Mouse (Mus musculus): ENCODE data around the gene Camk1g. TPM values are rescaled to one million over a fixed set of nuclear protein-coding genes. Genes with fewer than 3 reads are reported as not detected.

Camk1g gene
- total and polyA plus RNA-seq, 3 experiments: not detected

DNA sequence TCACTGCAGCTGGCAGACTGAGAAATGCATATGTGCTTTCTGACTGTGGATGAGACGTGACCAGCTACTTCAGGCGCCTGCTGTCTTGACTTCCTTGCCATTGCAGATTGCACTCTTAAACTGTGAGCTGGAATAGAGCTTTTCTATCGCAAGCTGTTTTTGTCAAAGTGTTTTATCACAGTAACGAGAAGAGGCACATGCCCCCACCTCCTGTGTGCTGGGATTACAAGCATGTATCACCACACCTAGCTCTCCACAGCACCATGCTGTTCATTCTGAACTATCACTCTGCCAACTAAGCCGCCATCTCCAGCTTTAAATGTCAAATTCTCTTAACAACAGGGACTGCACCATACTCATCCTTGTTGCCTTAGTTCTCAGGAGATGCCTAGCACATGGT is 10.8 kb upstream of the Camk1g start:
- Histone ChIP-seq H3K4me2 (ENCODE audit: insufficient read depth, low read depth, poor library complexity, severe bottlenecking) (no peak overlapping the region), H3K4me3 (replicated peaks in 1 of 3; ENCODE audit: low read depth in 2 of 3, low read length in 2 of 3, poor library complexity in 1 of 3) (no peak overlapping the region), H3K9me3 (replicated peaks; ENCODE audit: low read length) (no peaks in the 10 kb centered on the region), H3K79me2 (replicated peaks; ENCODE audit: control insufficient read depth, extremely low read depth, insufficient read depth, poor library complexity, severe bottlenecking) (no peaks in the 10 kb centered on the region), H3K27me3 (replicated peaks) (peaks cover 32% of the 10 kb centered on the region), H3K4me1 (ENCODE audit: control insufficient read depth in 1 of 2, insufficient read depth in 2 of 2) (peaks cover 0 to 5% of the 10 kb centered on the region in 2 experiments; a peak in 2 of 4 replicates), H3K36me3 (replicated peaks in 1 of 2; ENCODE audit: control insufficient read depth in 1 of 2, insufficient read depth in 1 of 2, low read length in 1 of 2) (no peaks in the 10 kb centered on the region), H3K27ac (ENCODE audit: insufficient read depth, low read depth) (no peak overlapping the region), H3K9ac (ENCODE audit: insufficient read depth, low read depth) (no peak overlapping the region)
- dilution Hi-C loops (cut with MboI; ENCODE audit: extremely low pct_ligation_motif_present, extremely low pct_unique_long_range_greater_than_20kb, low sequenced_read_pairs): no loop called here
- TF ChIP-seq ZMIZ1 (IDR thresholded peaks at IDR 0.05; ENCODE audit: low read depth, low read length) (no peak), POLR2A (IDR thresholded peaks at IDR 0.05; ENCODE audit: low read depth, low read length) (no peak), USF2 (conservative IDR thresholded peaks at IDR 0.05; ENCODE audit: low read depth, low read length) (no peak), RCOR1 (conservative IDR thresholded peaks at IDR 0.05; ENCODE audit: low read depth, low read length) (no peak), ETS1 (conservative IDR thresholded peaks at IDR 0.05; ENCODE audit: low read depth, low read length) (no peak)
- DNase-seq (ENCODE audit: extremely low read depth): no peak
- in situ Hi-C loops (cut with MboI; ENCODE audit: low pct_ligation_motif_present, low pct_unique_long_range_greater_than_20kb, low sequenced_read_pairs): no loop called here

GRCm38 (mm10) chr1:193379634-193380033 is 9.5 kb upstream of the Camk1g start:
- Histone ChIP-seq H3K9me3 (replicated peaks; ENCODE audit: low read length) (peaks cover 3% of the 10 kb centered on the region), H3K36me3 (replicated peaks in 1 of 2; ENCODE audit: control insufficient read depth in 1 of 2, insufficient read depth in 1 of 2, low read length in 1 of 2) (no peaks in the 10 kb centered on the region), H3K4me1 (ENCODE audit: control insufficient read depth in 1 of 2, insufficient read depth in 2 of 2) (no peaks in the 10 kb centered on the region; a peak in 1 of 4 replicates), H3K9ac (ENCODE audit: insufficient read depth, low read depth) (no peak overlapping the region), H3K79me2 (replicated peaks; ENCODE audit: control insufficient read depth, extremely low read depth, insufficient read depth, poor library complexity, severe bottlenecking) (no peaks in the 10 kb centered on the region), H3K4me3 (replicated peaks in 1 of 3; ENCODE audit: low read depth in 2 of 3, low read length in 2 of 3, poor library complexity in 1 of 3) (no peak overlapping the region), H3K4me2 (ENCODE audit: insufficient read depth, low read depth, poor library complexity, severe bottlenecking) (no peak overlapping the region), H3K27me3 (replicated peaks) (peaks cover 38% of the 10 kb centered on the region), H3K27ac (ENCODE audit: insufficient read depth, low read depth) (no peak overlapping the region)
- in situ Hi-C loops (cut with MboI; ENCODE audit: low pct_ligation_motif_present, low pct_unique_long_range_greater_than_20kb, low sequenced_read_pairs) (loop anchor here (5.0 to 10.0 kb wide), 2 partner anchors 37 to 55 kb away; no protein-coding TSS in a partner anchor), dilution Hi-C loops (cut with MboI; ENCODE audit: extremely low pct_ligation_motif_present, extremely low pct_unique_long_range_greater_than_20kb, low sequenced_read_pairs) (no loop called here)
- TF ChIP-seq SMC3 (IDR thresholded peaks at IDR 0.05; ENCODE audit: low read depth, low read length) (no peak), HCFC1 (IDR thresholded peaks at IDR 0.05; ENCODE audit: low read depth, low read length) (no peak), CHD2 (IDR thresholded peaks at IDR 0.05; ENCODE audit: low read length) (no peak), USF2 (conservative IDR thresholded peaks at IDR 0.05; ENCODE audit: low read depth, low read length) (no peak), E2F4 (IDR thresholded peaks at IDR 0.05; ENCODE audit: insufficient replicate concordance, low read depth, low read length) (no peak), ZC3H11A (IDR thresholded peaks at IDR 0.05; ENCODE audit: low read depth, low read length) (no peak), MAX (IDR thresholded peaks at IDR 0.05; ENCODE audit: low read length) (no peak), ZMIZ1 (IDR thresholded peaks at IDR 0.05; ENCODE audit: low read depth, low read length) (no peak), USF1 (IDR thresholded peaks at IDR 0.05; ENCODE audit: low read depth, low read length) (no peak), RAD21 (IDR thresholded peaks at IDR 0.05; ENCODE audit: low read depth, low read length) (no peak), NELFE (IDR thresholded peaks at IDR 0.05; ENCODE audit: low read depth, low read length) (no peak)
- DNase-seq (ENCODE audit: extremely low read depth): no peak
